Mouse (Mus musculus) bone marrow, adult 2 months (tissue): ENCODE measurements at regions not wholly inside any gene's neighbourhood (a gene's known extent, or its start where the extent isn't known, plus 50 kb on each side); places are given as distances from the start of the nearest gene placed in this dataset.

Source experiments
- CTCF ChIP-seq: fragments of 200-500 bp; IDR thresholded peaks from 2 replicates; pipeline ENCODE4 v1.5.1; 2011; ENCODE audit warnings: low read length, control low read depth; ENCODE audit not compliant: control insufficient read depth, insufficient read depth
- POLR2A ChIP-seq: fragments of 200-500 bp; IDR thresholded peaks from 2 replicates; pipeline ENCODE4 v1.6.1; 2011; ENCODE audit warnings: low read depth, mild to moderate bottlenecking, control low read depth, low read length, borderline replicate concordance; ENCODE audit not compliant: control insufficient read depth

- TF ChIP-seq POLR2A (no peak), CTCF (no peak)
These were observed 59.5 kb upstream of the Snrpb2 start for GRCm38 (mm10) chr2:143003341-143003740.
